Mouse (Mus musculus) inflammation-experienced regulatory T-cells (primary cell): ENCODE results near the gene Ciao2b. TPM values are rescaled to one million over a fixed set of nuclear protein-coding genes. Genes with fewer than 3 reads are reported as not detected.

Experiments
- polyA plus RNA-seq, 2 experiments: library from polyadenylated mRNA; unstranded; fragments of 100-300 nt; shearing (Covaris generic); gene quantifications; one replicate each; pipeline ENCODE4 v1.2.1; 2017

Ciao2b gene
- polyA plus RNA-seq = 100 to 1,000 TPM; 106 to 126 TPM

GRCm38 (mm10) chr8:104641426-104642323 lies at the start of gene Ciao2b:
Ciao2b (minus strand) TSS chr8:104641965.

DNA sequence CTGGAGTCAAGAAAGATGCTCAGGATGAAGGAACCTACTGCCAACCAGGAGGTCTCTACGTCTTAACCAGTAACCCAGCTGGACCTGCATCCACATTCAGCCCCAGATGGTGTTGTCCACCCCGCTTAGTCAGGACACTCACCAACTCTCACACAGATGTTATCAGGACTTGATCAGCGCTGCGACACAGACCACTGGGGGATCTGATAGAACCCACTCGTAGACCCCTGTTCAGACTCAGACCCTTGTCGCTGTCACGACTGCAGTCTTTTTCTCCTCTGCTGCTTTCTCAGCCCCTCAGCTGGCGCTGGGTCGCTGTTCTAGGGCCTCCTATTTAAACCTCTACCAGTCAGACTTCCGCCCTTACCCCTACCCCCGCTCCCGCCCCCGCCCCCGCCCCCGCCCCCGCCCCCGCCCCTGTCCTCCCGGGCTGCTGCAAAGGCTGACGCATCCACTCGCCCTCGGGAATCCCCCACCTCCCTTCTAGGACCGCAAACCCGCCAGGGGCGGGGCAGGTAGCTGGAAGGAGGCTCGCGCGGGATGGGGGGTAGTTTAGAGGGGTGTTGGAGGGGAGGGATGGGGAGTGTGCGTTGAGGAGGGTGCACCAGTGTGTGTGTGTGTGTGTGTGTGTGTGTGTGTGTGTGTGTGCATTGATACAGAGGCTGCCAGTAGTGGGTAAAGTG lies 10.6 kb downstream of the Ciao2b start, which contains the start of gene Rrad:
Gene Rrad, minus strand, starts transcription at position 347 of the 683 bp plus-strand sequence.

GRCm38 (mm10) chr8:104624161-104624560 lies 17.6 kb downstream of the Ciao2b start, which contains the start of gene Cdh16:
Cdh16 (minus strand) TSS chr8:104624396.

DNA sequence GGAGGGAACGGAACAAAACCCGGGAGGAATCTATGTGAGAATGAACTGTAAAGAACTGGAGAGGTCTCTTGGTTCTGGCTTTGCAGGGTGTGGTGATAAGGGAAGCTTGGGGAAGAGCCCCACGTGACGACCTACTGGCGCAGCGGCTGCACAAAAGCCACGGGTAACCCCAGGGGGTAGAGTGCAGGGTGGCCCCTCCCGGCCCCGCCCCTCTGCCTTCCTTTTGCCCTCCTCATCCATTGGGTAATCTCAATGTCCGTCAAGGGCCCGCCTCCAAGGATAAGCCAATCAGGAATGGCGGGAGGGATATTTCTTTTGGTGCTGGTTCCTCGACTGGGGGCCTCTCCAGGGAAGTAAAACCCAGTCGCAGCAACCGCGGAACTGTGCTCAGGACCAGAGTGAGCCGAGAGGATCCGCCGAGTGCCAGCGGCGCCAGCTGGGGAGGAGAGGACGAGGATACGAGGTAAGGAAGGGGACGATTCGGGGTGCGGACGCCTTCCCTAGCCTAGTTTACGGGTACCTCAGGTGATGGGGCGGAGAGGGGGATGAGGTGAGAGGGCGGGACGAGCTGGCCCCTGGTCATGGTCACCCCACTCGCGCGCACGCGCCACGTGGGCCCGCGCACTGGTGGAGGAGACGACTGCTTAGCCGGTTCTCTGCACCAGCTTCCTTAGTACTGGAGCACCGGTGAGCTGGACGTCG lies 50.5 kb downstream of the Ciao2b start, which contains the start of gene Pdp2:
Gene Pdp2, plus strand, starts transcription at position 319 of the 702 bp plus-strand sequence.

Other genes with a start within 250 kb of the Ciao2b start
- under 1 TPM; 0.31 to 0.66 TPM for gene Cmtm4, start 246.2 kb downstream of the Ciao2b start, polyA plus RNA-seq
- gene Dync1li2, start 198.9 kb downstream of the Ciao2b start, polyA plus RNA-seq = 10 to 100 TPM; 34.4 to 35.5 TPM
- under 1 TPM; 0.13 to 0.47 TPM for gene Terb1, start 132.1 kb downstream of the Ciao2b start, polyA plus RNA-seq
- gene Nae1, start 107.3 kb downstream of the Ciao2b start, polyA plus RNA-seq = 100 to 1,000 TPM in 1 of 2 experiments, 10 to 100 TPM in 1; 84.9 to 115 TPM
- 1 to 10 TPM; 1.2 to 3.4 TPM for gene Car7, start 107.3 kb downstream of the Ciao2b start, polyA plus RNA-seq
- 1 to 10 TPM; 5.2 to 8.9 TPM for gene Pdp2, start 50.5 kb downstream of the Ciao2b start, polyA plus RNA-seq
- gene Cdh16, start 17.6 kb downstream of the Ciao2b start, polyA plus RNA-seq = 1 to 10 TPM in 1 of 2 experiments, not detected in 1; 2.2 TPM
- gene Rrad, start 10.6 kb downstream of the Ciao2b start, polyA plus RNA-seq = 10 to 100 TPM; 51.9 to 63.5 TPM
- gene Ces2a, start 92.0 kb upstream of the Ciao2b start, polyA plus RNA-seq = under 1 TPM; 0.59 to 0.65 TPM
- gene Ces2b, start 189.6 kb upstream of the Ciao2b start, polyA plus RNA-seq = not detected
- 10 to 100 TPM; 14.5 to 37.2 TPM for gene Ces2c, start 205.1 kb upstream of the Ciao2b start, polyA plus RNA-seq